Mouse (Mus musculus) c-Kit-positive CD71-positive TER-119-positive erythroid progenitor cells, embryonic 14.5 days (primary cell): ENCODE data around the gene Mamdc2.

Experiments
- DNase-seq: peaks from one replicate; pipeline ENCODE4 v3.0.0-alpha.2; 2013; ENCODE audit warnings: low spot score

Mamdc2 gene

GRCm38 (mm10) chr19:23357253-23357652 lies 91.0 kb downstream of the Mamdc2 start:
- DNase-seq, result no peak

GRCm38 (mm10) chr19:23354738-23355137 lies 93.5 kb downstream of the Mamdc2 start:
- no peak for DNase-seq

- DNase-seq, result no peak
Observed at GRCm38 (mm10) chr19:23353881-23354401, 94.3 kb downstream of the Mamdc2 start.

- no peak for DNase-seq
Observed at GRCm38 (mm10) chr19:23353161-23353560, 95.1 kb downstream of the Mamdc2 start.

GRCm38 (mm10) chr19:23351808-23352491 lies 96.3 kb downstream of the Mamdc2 start:
- no peak for DNase-seq

GRCm38 (mm10) chr19:23349930-23350329 lies 98.3 kb downstream of the Mamdc2 start:
- DNase-seq, result no peak

- DNase-seq, result no peak
Observed at GRCm38 (mm10) chr19:23342782-23343181, 105.5 kb downstream of the Mamdc2 start.

- no peak for DNase-seq
Observed at GRCm38 (mm10) chr19:23332883-23333282, 115.4 kb downstream of the Mamdc2 start.

- no peak for DNase-seq
Observed at GRCm38 (mm10) chr19:23330842-23331241, 117.4 kb downstream of the Mamdc2 start.

GRCm38 (mm10) chr19:23329346-23329745 lies 118.9 kb downstream of the Mamdc2 start:
- DNase-seq, result no peak

GRCm38 (mm10) chr19:23327056-23327640 lies 121.1 kb downstream of the Mamdc2 start:
- no peak for DNase-seq

GRCm38 (mm10) chr19:23323107-23323506 lies 125.1 kb downstream of the Mamdc2 start:
- no peak for DNase-seq

GRCm38 (mm10) chr19:23317989-23318358 lies 130.3 kb downstream of the Mamdc2 start:
- no peak for DNase-seq

- no peak for DNase-seq
Observed at GRCm38 (mm10) chr19:23317295-23317988, 130.8 kb downstream of the Mamdc2 start.

GRCm38 (mm10) chr19:23316851-23317250 lies 131.4 kb downstream of the Mamdc2 start:
- no peak for DNase-seq

- DNase-seq, result peak; percentile 16
Observed at GRCm38 (mm10) chr19:23309979-23310378, 138.3 kb downstream of the Mamdc2 start.

GRCm38 (mm10) chr19:23306671-23307070 lies 141.6 kb downstream of the Mamdc2 start:
- DNase-seq, result no peak

GRCm38 (mm10) chr19:23299987-23300386 lies 148.3 kb downstream of the Mamdc2 start:
- DNase-seq, result no peak

GRCm38 (mm10) chr19:23298917-23299316 lies 149.3 kb downstream of the Mamdc2 start:
- DNase-seq, result no peak

- no peak for DNase-seq
Observed at GRCm38 (mm10) chr19:23297191-23297590, 151.1 kb downstream of the Mamdc2 start.

GRCm38 (mm10) chr19:23289251-23289650 lies 159.0 kb downstream of the Mamdc2 start:
- DNase-seq, result no peak

GRCm38 (mm10) chr19:23281911-23282660 lies 166.2 kb downstream of the Mamdc2 start:
- DNase-seq, result no peak
